Mouse (Mus musculus) lung, embryonic 16.5 days (tissue): ENCODE data around the gene Ucp3. TPM values are rescaled to one million over a fixed set of nuclear protein-coding genes. Genes with fewer than 3 reads are reported as not detected.

Source experiments
- ATAC-seq: fragments of 200-750 bp; cut with Nextera tagmentation; 2 replicates; pipeline ENCODE4 v1.8.0; 2017; ENCODE audit warnings: low read depth, mild to moderate bottlenecking, moderate library complexity
- H3K27ac ChIP-seq: fragments of 300-500 bp; sonication (generic); 2 replicates; pipeline ENCODE4 v1.5.1; 2014; ENCODE audit warnings: mild to moderate bottlenecking, control low read depth, low read length
- H3K27me3 ChIP-seq: fragments of 300-500 bp; sonication (generic); 2 replicates; pipeline ENCODE4 v1.6.1; 2014; ENCODE audit warnings: low read depth, low read length, mixed read lengths; ENCODE audit not compliant: control insufficient read depth, insufficient read depth
- H3K36me3 ChIP-seq: fragments of 300-500 bp; sonication (generic); 2 replicates; pipeline ENCODE4 v1.6.1; 2014; ENCODE audit warnings: low read length; ENCODE audit not compliant: control insufficient read depth, insufficient read depth
- H3K4me1 ChIP-seq: fragments of 300-500 bp; sonication (generic); replicated peaks from 2 replicates; pipeline ENCODE4 v1.6.1; 2014; ENCODE audit warnings: low read length, mixed read lengths; ENCODE audit not compliant: control insufficient read depth, insufficient read depth
- H3K4me2 ChIP-seq: fragments of 300-500 bp; sonication (generic); 2 replicates; pipeline ENCODE4 v1.6.1; 2014; ENCODE audit warnings: low read depth, low read length, control low read depth
- H3K4me3 ChIP-seq: fragments of 300-500 bp; sonication (generic); 2 replicates; pipeline ENCODE4 v1.5.1; 2014; ENCODE audit warnings: mild to moderate bottlenecking, low read length, control low read depth
- H3K9ac ChIP-seq: fragments of 300-500 bp; sonication (generic); 2 replicates; pipeline ENCODE4 v1.6.1; 2014; ENCODE audit warnings: low read length, control low read depth
- H3K9me3 ChIP-seq: fragments of 300-500 bp; sonication (generic); 2 replicates; pipeline ENCODE4 v1.6.1; 2016; ENCODE audit warnings: low read length; ENCODE audit not compliant: control insufficient read depth
- WGBS: fragments of 180-500 bp; shearing (Covaris S2); extraction: QIAGEN DNeasy Blood & Tissue Kit; methylation state at CpG from one replicate; pipeline ENCODE4 v1.1.7; 2014; 5-methylcytosine and 5-hydroxymethylcytosine counted together
- polyA plus RNA-seq: library from polyadenylated mRNA; unstranded; fragments of >200 nt; fragmentation: Nextera tagmentation; extraction: Ambion mirVana; gene quantifications from 2 replicates; pipeline ENCODE4 v1.2.1, GENCODE M21; 2015

The Ucp3 gene
- polyA plus RNA-seq, 1 experiment from 2014 or later: 0.09 TPM

- Histone ChIP-seq H3K9ac (no peak overlapping the region), H3K4me1 (no peaks in the 10 kb centered on the region), H3K4me3 (no peak overlapping the region), H3K27ac (no peak overlapping the region), H3K36me3 (peaks cover 13% of the 10 kb centered on the region; the same call in 1 of the 2 replicates), H3K9me3 (no peaks in the 10 kb centered on the region), H3K27me3 (no peaks in the 10 kb centered on the region), H3K4me2 (no peak overlapping the region)
- ATAC-seq: no peak
- 46% methylated on average over 2 of the region's 2 CpGs for WGBS
Measured at GRCm38 (mm10) chr7:100501844-100502373, 29.1 kb downstream of the Ucp3 start.

- H3K9ac ChIP-seq: no peak overlapping the region
- no peaks in the 10 kb centered on the region for H3K4me1 ChIP-seq
- H3K27ac ChIP-seq: no peak overlapping the region
- peaks cover 11% of the 10 kb centered on the region; the same call in 1 of the 2 replicates for H3K36me3 ChIP-seq
- WGBS: 70% methylated on average over 7 of the region's 7 CpGs
- H3K27me3 ChIP-seq: no peaks in the 10 kb centered on the region
- no peak for ATAC-seq
- H3K4me2 ChIP-seq: no peak overlapping the region
- no peak overlapping the region for H3K4me3 ChIP-seq
- H3K9me3 ChIP-seq: no peaks in the 10 kb centered on the region
Measured at GRCm38 (mm10) chr7:100502374-100502922, 29.7 kb downstream of the Ucp3 start.

GRCm38 (mm10) chr7:100503076-100503475 lies 30.3 kb downstream of the Ucp3 start:
- no peak overlapping the region for H3K4me3 ChIP-seq
- no peaks in the 10 kb centered on the region for H3K9me3 ChIP-seq
- H3K4me1 ChIP-seq: no peaks in the 10 kb centered on the region
- H3K27ac ChIP-seq: no peak overlapping the region
- no peak overlapping the region for H3K9ac ChIP-seq
- no peak overlapping the region for H3K4me2 ChIP-seq
- ATAC-seq: no peak
- 75% methylated on average over 5 of the region's 5 CpGs for WGBS
- H3K27me3 ChIP-seq: no peaks in the 10 kb centered on the region
- peaks cover 7% of the 10 kb centered on the region; the same call in 1 of the 2 replicates for H3K36me3 ChIP-seq

- ATAC-seq: no peak
- Histone ChIP-seq H3K9me3 (no peaks in the 10 kb centered on the region), H3K9ac (no peak overlapping the region), H3K4me3 (no peak overlapping the region), H3K36me3 (no peaks in the 10 kb centered on the region), H3K4me2 (no peak overlapping the region), H3K4me1 (no peaks in the 10 kb centered on the region), H3K27me3 (no peaks in the 10 kb centered on the region), H3K27ac (no peak overlapping the region)
- 74% methylated on average over 13 of the region's 13 CpGs for WGBS
Measured at GRCm38 (mm10) chr7:100504740-100505487, 32.1 kb downstream of the Ucp3 start.

- no peaks in the 10 kb centered on the region for H3K9me3 ChIP-seq
- H3K4me3 ChIP-seq: no peak overlapping the region
- no peaks in the 10 kb centered on the region for H3K36me3 ChIP-seq
- no peak for ATAC-seq
- H3K9ac ChIP-seq: no peak overlapping the region
- H3K27me3 ChIP-seq: no peaks in the 10 kb centered on the region
- H3K27ac ChIP-seq: no peak overlapping the region
- H3K4me1 ChIP-seq: no peaks in the 10 kb centered on the region
- 67% methylated on average over 4 of the region's 4 CpGs for WGBS
- no peak overlapping the region for H3K4me2 ChIP-seq
Measured at GRCm38 (mm10) chr7:100506494-100506893, 33.7 kb downstream of the Ucp3 start.

- ATAC-seq: no peak
- WGBS: 52% methylated on average over 3 of the region's 3 CpGs
- H3K4me1 ChIP-seq: no peaks in the 10 kb centered on the region
- H3K36me3 ChIP-seq: no peaks in the 10 kb centered on the region
- H3K27ac ChIP-seq: no peak overlapping the region
- no peaks in the 10 kb centered on the region for H3K9me3 ChIP-seq
- no peak overlapping the region for H3K4me2 ChIP-seq
- no peaks in the 10 kb centered on the region for H3K27me3 ChIP-seq
- no peak overlapping the region for H3K9ac ChIP-seq
- H3K4me3 ChIP-seq: no peak overlapping the region
Measured at GRCm38 (mm10) chr7:100508670-100509069, 35.9 kb downstream of the Ucp3 start.

- Histone ChIP-seq H3K4me2 (no peak overlapping the region), H3K4me1 (no peaks in the 10 kb centered on the region), H3K9me3 (no peaks in the 10 kb centered on the region), H3K9ac (no peak overlapping the region), H3K27ac (no peak overlapping the region), H3K4me3 (no peak overlapping the region), H3K27me3 (no peaks in the 10 kb centered on the region), H3K36me3 (no peaks in the 10 kb centered on the region)
- 55% methylated on average over 8 of the region's 8 CpGs for WGBS
- ATAC-seq: no peak
Measured at GRCm38 (mm10) chr7:100511602-100512001, 38.8 kb downstream of the Ucp3 start.

GRCm38 (mm10) chr7:100514573-100514972 lies 41.8 kb downstream of the Ucp3 start, which contains the start of gene Dnajb13:
Gene Dnajb13 (minus strand): TSS chr7:100514960.
- Histone ChIP-seq H3K27ac (no peak within 1 kb of the TSS), H3K9me3 (no peaks in the 10 kb centered on the region), H3K4me1 (no peaks in the 10 kb centered on the region), H3K4me2 (no peak within 1 kb of the TSS), H3K27me3 (no peaks in the 10 kb centered on the region), H3K36me3 (no peaks in the 10 kb centered on the region), H3K4me3 (no peak within 1 kb of the TSS), H3K9ac (no peak within 1 kb of the TSS)
- ATAC-seq: no peak
- 50% methylated on average over 11 of the region's 11 CpGs for WGBS

GRCm38 (mm10) chr7:100520204-100520603 lies 47.4 kb downstream of the Ucp3 start:
- Histone ChIP-seq H3K27me3 (no peaks in the 10 kb centered on the region), H3K27ac (no peak overlapping the region), H3K9ac (no peak overlapping the region), H3K36me3 (no peaks in the 10 kb centered on the region), H3K4me1 (no peaks in the 10 kb centered on the region), H3K4me2 (no peak overlapping the region), H3K4me3 (no peak overlapping the region), H3K9me3 (no peaks in the 10 kb centered on the region)
- 42% methylated on average over 7 of the region's 7 CpGs for WGBS
- ATAC-seq: no peak
